Mouse (Mus musculus) thymus, adult 2 months (tissue): ENCODE data around the gene Myo3b.

Experiments
- CTCF ChIP-seq: fragments of 200-500 bp; IDR thresholded peaks from 2 replicates; pipeline ENCODE4 v1.5.1; 2012; ENCODE audit warnings: mild to moderate bottlenecking, control low read depth, low read length, moderate library complexity, borderline replicate concordance; ENCODE audit not compliant: control insufficient read depth, poor library complexity, insufficient read depth; ENCODE audit errors: extremely low read depth
- POLR2A ChIP-seq: fragments of 200-500 bp; IDR thresholded peaks from 2 replicates; pipeline ENCODE4 v1.6.1; 2012; ENCODE audit warnings: mild to moderate bottlenecking, low read length, control low read depth, moderate library complexity; ENCODE audit not compliant: control insufficient read depth, poor library complexity, insufficient read depth; ENCODE audit errors: extremely low read depth

- TF ChIP-seq CTCF, result no peak
- no peak for TF ChIP-seq POLR2A
These were observed 253.8 kb downstream of the Myo3b start for GRCm38 (mm10) chr2:70292776-70293175.
